Mouse (Mus musculus): ENCODE results near the gene Rims1.

- TF ChIP-seq CTCF (IDR thresholded peaks at IDR 0.05; ENCODE audit: low read depth, low read length) (no peak), EP300 (IDR thresholded peaks at IDR 0.05; ENCODE audit: insufficient read depth, low read depth, low read length) (no peak), POLR2A (IDR thresholded peaks at IDR 0.05; ENCODE audit: insufficient read depth, low read length) (no peak)
Observed at GRCm38 (mm10) chr1:22650588-22650987, 155.2 kb downstream of the Rims1 start.
